Mouse (Mus musculus) thymus, postnatal 0 days (tissue): ENCODE data around the gene Tpcn2. TPM values are rescaled to one million over a fixed set of nuclear protein-coding genes. Genes with fewer than 3 reads are reported as not detected.

Source experiments
- DNase-seq: peaks from one replicate; pipeline ENCODE4 v3.0.0-alpha.2; 2015; ENCODE audit warnings: low spot score
- polyA plus RNA-seq: library from polyadenylated mRNA; unstranded; fragments of >200 nt; fragmentation: Nextera tagmentation; extraction: Ambion mirVana; gene quantifications from 2 replicates; pipeline ENCODE4 v1.2.1, GENCODE M21; 2015

The Tpcn2 gene
- polyA plus RNA-seq = 10.5 and 13.4 TPM in 2 replicates

GRCm38 (mm10) chr7:145283487-145284187 lies at the start of gene Tpcn2:
Tpcn2 (minus strand) TSS chr7:145284011.
- DNase-seq = peak; percentile 92

DNA sequence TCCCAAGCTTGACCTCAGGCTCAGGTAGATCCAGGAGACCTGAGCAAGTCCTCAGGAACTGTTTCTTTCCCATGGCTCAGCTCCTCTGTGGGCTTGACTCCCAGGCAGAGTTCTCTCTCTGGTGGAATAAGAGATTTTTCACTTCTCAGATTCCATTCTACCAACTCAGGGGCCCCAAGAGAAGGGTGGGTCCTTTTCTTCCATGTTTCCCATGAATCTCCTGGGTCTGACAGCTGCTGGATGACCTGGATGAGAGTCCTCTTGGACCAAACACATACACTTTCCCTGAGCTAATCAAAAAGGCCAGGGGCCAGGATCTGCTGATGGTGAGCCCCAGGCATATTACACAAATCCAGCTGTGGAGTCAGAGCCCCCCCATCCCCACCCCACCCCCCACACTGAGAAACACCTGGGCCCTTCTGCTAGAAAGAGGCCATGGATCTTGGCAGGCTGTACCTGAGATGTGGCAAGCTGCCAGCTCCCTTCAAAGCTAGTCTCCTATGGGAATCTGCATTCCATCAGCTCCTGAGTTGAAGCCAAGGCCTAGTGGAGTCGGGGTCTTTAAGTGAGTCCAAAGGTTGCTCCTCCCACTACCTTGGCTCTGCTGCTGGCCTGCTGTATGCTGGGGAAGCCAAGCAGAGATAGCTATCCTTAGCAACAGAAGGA lies 48.7 kb upstream of the Tpcn2 start:
- DNase-seq = no peak

- no peak for DNase-seq
These were observed 46.8 kb upstream of the Tpcn2 start for GRCm38 (mm10) chr7:145330641-145331040.

- DNase-seq = no peak
These were observed 46.2 kb upstream of the Tpcn2 start for GRCm38 (mm10) chr7:145329982-145330381.

- DNase-seq = no peak
These were observed 41.9 kb upstream of the Tpcn2 start for GRCm38 (mm10) chr7:145325697-145326096.

DNA sequence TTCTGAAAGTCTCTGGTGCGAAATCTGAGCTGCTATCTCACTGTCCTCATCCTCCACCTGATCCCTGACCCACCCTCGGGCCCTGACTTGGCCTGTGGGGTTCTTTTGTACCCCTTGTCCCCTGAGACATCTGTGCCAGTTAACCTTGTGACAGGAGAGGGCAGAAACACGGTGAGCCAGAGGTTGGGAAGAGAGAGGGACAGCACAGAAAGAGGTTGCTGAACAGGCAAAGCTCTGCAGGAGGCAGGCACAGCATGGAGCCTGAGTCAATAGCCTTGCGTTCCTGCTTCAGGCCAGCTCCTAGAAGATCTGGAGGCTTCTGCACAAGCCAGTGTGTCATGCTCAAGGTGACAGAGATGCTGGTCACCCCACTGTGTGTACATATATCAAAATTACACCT lies 39.8 kb upstream of the Tpcn2 start:
- no peak for DNase-seq

- DNase-seq = no peak
These were observed 35.7 kb upstream of the Tpcn2 start for GRCm38 (mm10) chr7:145319481-145319880.

GRCm38 (mm10) chr7:145317522-145317921 lies 33.7 kb upstream of the Tpcn2 start:
- DNase-seq = no peak

DNA sequence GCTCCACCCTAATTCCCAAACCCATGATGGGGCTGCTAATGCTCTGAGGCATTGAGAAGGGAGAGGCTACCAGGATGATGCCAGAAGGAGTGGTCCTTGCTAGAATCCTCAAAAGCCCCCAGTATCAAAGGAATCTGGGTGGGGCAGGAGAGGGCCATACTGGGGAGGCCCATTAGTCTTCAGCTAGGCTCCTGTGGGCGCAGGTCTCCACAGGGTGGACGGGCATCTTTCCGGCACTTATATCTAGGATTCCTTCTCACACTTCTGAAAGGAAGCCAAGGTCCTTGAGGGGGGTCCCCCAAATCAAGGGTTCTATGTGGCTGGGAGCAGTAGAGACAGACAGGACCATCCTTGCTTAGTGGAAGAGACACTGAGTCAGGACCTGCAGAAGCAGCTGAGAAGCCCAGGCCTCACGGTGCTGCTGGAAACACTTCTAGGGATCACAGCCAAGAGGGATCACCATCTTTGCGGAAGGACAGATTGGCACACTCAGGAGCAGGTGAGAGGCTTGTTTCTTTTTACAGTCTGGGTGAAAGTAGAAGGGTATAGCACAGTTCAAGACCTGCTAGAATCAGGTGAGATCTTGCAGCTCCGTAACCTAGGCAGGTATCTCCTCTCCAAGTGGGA lies 31.1 kb upstream of the Tpcn2 start, which contains the start of gene Mrgprd:
TSS of gene Mrgprd (plus strand) at position 51 of the 627 bp plus-strand sequence.
- no peak for DNase-seq

- no peak for DNase-seq
These were observed 28.3 kb upstream of the Tpcn2 start for GRCm38 (mm10) chr7:145312137-145312536.

DNA sequence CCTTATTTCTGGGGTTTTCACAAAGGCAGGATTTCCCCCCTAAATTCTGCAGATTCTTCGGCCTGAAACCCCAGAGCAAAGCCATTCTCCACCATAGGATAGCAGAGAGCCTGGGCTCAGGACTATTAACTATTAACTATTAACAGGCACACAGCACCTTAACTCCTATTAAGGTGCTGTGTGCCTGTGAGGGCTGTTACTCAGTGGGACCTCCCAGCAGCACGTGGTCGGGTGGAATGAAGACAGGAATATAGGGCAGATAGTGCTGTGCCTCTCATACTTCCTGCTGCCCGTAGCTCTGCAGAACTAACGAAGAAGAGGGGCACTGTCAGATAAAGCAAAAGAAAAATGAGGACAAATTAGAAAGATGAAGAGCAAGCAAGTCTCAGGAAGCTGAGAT lies 26.7 kb upstream of the Tpcn2 start:
- DNase-seq = no peak

DNA sequence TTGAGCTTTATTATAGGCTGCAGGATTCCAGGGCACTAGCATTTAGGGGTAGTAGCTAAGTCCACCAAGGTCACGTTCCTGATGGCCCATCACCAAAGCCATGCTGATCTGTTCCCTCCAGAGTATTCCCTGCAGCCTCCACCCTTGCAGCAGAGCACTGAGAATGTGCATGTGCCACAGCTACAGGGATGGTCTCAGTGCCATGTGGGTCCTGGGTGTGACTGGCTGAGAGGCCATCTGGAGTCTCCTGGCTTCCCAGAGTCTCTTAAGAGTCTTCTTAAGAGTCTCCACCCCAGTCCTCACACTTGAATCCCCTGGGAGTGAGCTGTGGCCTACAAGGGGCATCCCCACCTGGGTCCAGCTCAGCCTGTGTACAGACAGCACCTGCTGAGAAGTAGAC lies 26.1 kb upstream of the Tpcn2 start:
- no peak for DNase-seq

- no peak for DNase-seq
These were observed 25.1 kb upstream of the Tpcn2 start for GRCm38 (mm10) chr7:145308866-145309265.

GRCm38 (mm10) chr7:145308061-145308675 lies 24.4 kb upstream of the Tpcn2 start:
- DNase-seq = no peak

DNA sequence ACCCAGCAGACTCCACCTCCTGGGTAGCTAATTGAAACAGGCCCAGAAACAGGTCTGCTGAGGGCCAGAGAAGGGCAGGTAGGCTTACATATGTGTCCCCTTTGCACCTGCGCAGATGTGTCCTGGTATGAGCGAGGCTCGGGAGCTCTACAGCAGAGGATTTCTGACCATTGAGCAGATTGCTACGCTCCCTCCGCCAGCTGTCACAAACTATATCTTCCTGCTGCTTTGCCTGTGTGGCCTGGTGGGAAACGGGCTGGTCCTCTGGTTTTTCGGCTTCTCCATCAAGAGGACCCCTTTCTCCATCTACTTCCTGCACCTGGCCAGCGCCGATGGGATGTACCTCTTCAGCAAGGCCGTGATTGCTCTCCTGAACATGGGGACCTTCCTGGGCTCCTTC lies 23.8 kb upstream of the Tpcn2 start:
- no peak for DNase-seq

DNA sequence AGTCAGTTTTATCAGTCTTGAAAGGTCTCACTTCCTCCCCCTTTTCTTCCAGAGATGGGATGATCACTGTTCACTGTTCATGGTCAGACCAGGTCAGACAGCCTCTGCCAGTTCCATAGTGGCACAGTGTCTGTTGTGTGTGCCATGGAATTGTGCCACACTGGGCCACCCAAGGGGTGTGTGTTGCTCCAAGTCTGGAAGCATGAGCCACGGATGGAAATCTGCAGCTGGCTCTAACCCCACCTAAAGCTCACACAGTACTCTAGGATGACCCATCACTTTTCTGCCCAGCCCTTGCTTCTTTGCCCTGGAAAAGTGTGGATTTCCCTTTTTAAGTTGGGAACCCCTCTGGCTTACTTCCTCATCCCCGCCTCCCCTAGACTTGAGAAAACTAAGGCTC lies 20.3 kb upstream of the Tpcn2 start:
- no peak for DNase-seq

GRCm38 (mm10) chr7:145302488-145303285 lies 18.9 kb upstream of the Tpcn2 start:
- DNase-seq = peak; percentile 30

GRCm38 (mm10) chr7:145301341-145302005 lies 17.7 kb upstream of the Tpcn2 start:
- DNase-seq = no peak

- DNase-seq = no peak
These were observed 17.2 kb upstream of the Tpcn2 start for GRCm38 (mm10) chr7:145301008-145301340.

- DNase-seq = no peak
These were observed 16.7 kb upstream of the Tpcn2 start, which contains the start of gene Mrgprf for GRCm38 (mm10) chr7:145300321-145301007. Mrgprf (plus strand) TSS chr7:145300828.
